Mouse (Mus musculus): ENCODE data around the gene Syne4. TPM values are rescaled to one million over a fixed set of nuclear protein-coding genes. Genes with fewer than 3 reads are reported as not detected.
A peak's percentile ranks its signal among the peaks of the same experiment; 100 is the strongest.

Gene Syne4
- polyA plus RNA-seq, 1 experiment: 41.6 TPM

- H3K36me3 ChIP-seq (ENCODE audit: control insufficient read depth, insufficient read depth, low read length, poor library complexity, severe bottlenecking): peaks cover 8% of the 10 kb centered on the region; the same call in 1 of the 2 replicates
- H3K27me3 ChIP-seq (ENCODE audit: control insufficient read depth, insufficient read depth, low read length, poor library complexity, severe bottlenecking): no peaks in the 10 kb centered on the region
- H3K4me1 ChIP-seq (ENCODE audit: control insufficient read depth, insufficient read depth, low read length): no peaks in the 10 kb centered on the region
- no peak overlapping the region for H3K27ac ChIP-seq (ENCODE audit: insufficient read depth, low read length)
- H3K9ac ChIP-seq (ENCODE audit: low read depth, poor library complexity, severe bottlenecking): no peak overlapping the region
- no peaks in the 10 kb centered on the region for H3K9me3 ChIP-seq (replicated peaks; ENCODE audit: control insufficient read depth, insufficient read depth, low read length, poor library complexity, severe bottlenecking)
- no peak overlapping the region for H3K4me3 ChIP-seq (ENCODE audit: low read depth, low read length)
- TF ChIP-seq POLR2A (IDR thresholded peaks at IDR 0.05; ENCODE audit: insufficient read depth, low read length) (no peak), CTCF (IDR thresholded peaks at IDR 0.05; ENCODE audit: low read depth, low read length) (no peak), EP300 (IDR thresholded peaks at IDR 0.05; ENCODE audit: insufficient read depth, low read depth, low read length) (no peak)
Measured at GRCm38 (mm10) chr7:30274383-30274782, 40.2 kb upstream of the Syne4 start.

- H3K36me3 ChIP-seq (ENCODE audit: control insufficient read depth, insufficient read depth, low read length, poor library complexity, severe bottlenecking): no peaks in the 10 kb centered on the region
- H3K27ac ChIP-seq (ENCODE audit: insufficient read depth, low read length): peak overlapping the region; percentile 81
- no peak overlapping the region for H3K9ac ChIP-seq (ENCODE audit: low read depth, poor library complexity, severe bottlenecking)
- peaks cover 2% of the 10 kb centered on the region for H3K4me1 ChIP-seq (ENCODE audit: control insufficient read depth, insufficient read depth, low read length)
- H3K9me3 ChIP-seq (replicated peaks; ENCODE audit: control insufficient read depth, insufficient read depth, low read length, poor library complexity, severe bottlenecking): no peaks in the 10 kb centered on the region
- no peak for TF ChIP-seq POLR2A (IDR thresholded peaks at IDR 0.05; ENCODE audit: insufficient read depth, low read length)
- H3K27me3 ChIP-seq (ENCODE audit: control insufficient read depth, insufficient read depth, low read length, poor library complexity, severe bottlenecking): no peaks in the 10 kb centered on the region
- H3K4me3 ChIP-seq (ENCODE audit: low read depth, low read length): no peak overlapping the region
Measured at GRCm38 (mm10) chr7:30278911-30279310, 35.7 kb upstream of the Syne4 start.

GRCm38 (mm10) chr7:30279536-30279935 lies 35.1 kb upstream of the Syne4 start:
- H3K9me3 ChIP-seq (replicated peaks; ENCODE audit: control insufficient read depth, insufficient read depth, low read length, poor library complexity, severe bottlenecking): no peaks in the 10 kb centered on the region
- peak overlapping the region; percentile 81 for H3K27ac ChIP-seq (ENCODE audit: insufficient read depth, low read length)
- H3K4me3 ChIP-seq (ENCODE audit: low read depth, low read length): peak overlapping the region; percentile 80
- peaks cover 2% of the 10 kb centered on the region for H3K4me1 ChIP-seq (ENCODE audit: control insufficient read depth, insufficient read depth, low read length)
- H3K36me3 ChIP-seq (ENCODE audit: control insufficient read depth, insufficient read depth, low read length, poor library complexity, severe bottlenecking): no peaks in the 10 kb centered on the region
- H3K9ac ChIP-seq (ENCODE audit: low read depth, poor library complexity, severe bottlenecking): peak overlapping the region; percentile 81
- H3K27me3 ChIP-seq (ENCODE audit: control insufficient read depth, insufficient read depth, low read length, poor library complexity, severe bottlenecking): no peaks in the 10 kb centered on the region
- no peak for TF ChIP-seq EP300 (IDR thresholded peaks at IDR 0.05; ENCODE audit: insufficient read depth, low read depth, low read length)
- no peak for TF ChIP-seq POLR2A (IDR thresholded peaks at IDR 0.05; ENCODE audit: insufficient read depth, low read length)
- no peak for TF ChIP-seq CTCF (IDR thresholded peaks at IDR 0.05; ENCODE audit: low read depth, low read length)

- H3K9ac ChIP-seq (ENCODE audit: low read depth, poor library complexity, severe bottlenecking): peak within 1 kb of the TSS; percentile 81
- peaks cover 2% of the 10 kb centered on the region for H3K4me1 ChIP-seq (ENCODE audit: control insufficient read depth, insufficient read depth, low read length)
- H3K9me3 ChIP-seq (replicated peaks; ENCODE audit: control insufficient read depth, insufficient read depth, low read length, poor library complexity, severe bottlenecking): no peaks in the 10 kb centered on the region
- H3K27me3 ChIP-seq (ENCODE audit: control insufficient read depth, insufficient read depth, low read length, poor library complexity, severe bottlenecking): no peaks in the 10 kb centered on the region
- H3K27ac ChIP-seq (ENCODE audit: insufficient read depth, low read length): peak within 1 kb of the TSS; percentile 97
- TF ChIP-seq POLR2A (IDR thresholded peaks at IDR 0.05; ENCODE audit: insufficient read depth, low read length): peak; percentile 80
- TF ChIP-seq EP300 (IDR thresholded peaks at IDR 0.05; ENCODE audit: insufficient read depth, low read depth, low read length): no peak
- H3K4me3 ChIP-seq (ENCODE audit: low read depth, low read length): peak within 1 kb of the TSS; percentile 80
- H3K36me3 ChIP-seq (ENCODE audit: control insufficient read depth, insufficient read depth, low read length, poor library complexity, severe bottlenecking): no peaks in the 10 kb centered on the region
Measured at GRCm38 (mm10) chr7:30279951-30280669, 34.5 kb upstream of the Syne4 start, which contains the start of the genes Thap8 and Wdr62. Thap8 (plus strand) TSS chr7:30280094. Wdr62 (minus strand) TSS chr7:30280419.

GRCm38 (mm10) chr7:30280670-30281138 lies 33.9 kb upstream of the Syne4 start:
- Histone ChIP-seq H3K9ac (ENCODE audit: low read depth, poor library complexity, severe bottlenecking) (peak overlapping the region; percentile 81), H3K36me3 (ENCODE audit: control insufficient read depth, insufficient read depth, low read length, poor library complexity, severe bottlenecking) (no peaks in the 10 kb centered on the region), H3K27me3 (ENCODE audit: control insufficient read depth, insufficient read depth, low read length, poor library complexity, severe bottlenecking) (no peaks in the 10 kb centered on the region), H3K9me3 (replicated peaks; ENCODE audit: control insufficient read depth, insufficient read depth, low read length, poor library complexity, severe bottlenecking) (no peaks in the 10 kb centered on the region), H3K4me1 (ENCODE audit: control insufficient read depth, insufficient read depth, low read length) (peaks cover 2% of the 10 kb centered on the region), H3K27ac (ENCODE audit: insufficient read depth, low read length) (peak overlapping the region; percentile 97), H3K4me3 (ENCODE audit: low read depth, low read length) (peak overlapping the region; percentile 73)
- TF ChIP-seq EP300 (IDR thresholded peaks at IDR 0.05; ENCODE audit: insufficient read depth, low read depth, low read length) (peak; percentile 65; the same call in 1 of the 2 replicates), CTCF (IDR thresholded peaks at IDR 0.05; ENCODE audit: low read depth, low read length) (no peak)

GRCm38 (mm10) chr7:30281522-30281921 lies 33.1 kb upstream of the Syne4 start:
- H3K4me3 ChIP-seq (ENCODE audit: low read depth, low read length): no peak overlapping the region
- H3K27ac ChIP-seq (ENCODE audit: insufficient read depth, low read length): peak overlapping the region; percentile 97

More at GRCm38 (mm10) chr7:30281522-30281921, 33.1 kb upstream of the Syne4 start:
- no peak for TF ChIP-seq POLR2A (IDR thresholded peaks at IDR 0.05; ENCODE audit: insufficient read depth, low read length)
- TF ChIP-seq CTCF (IDR thresholded peaks at IDR 0.05; ENCODE audit: low read depth, low read length): no peak
- TF ChIP-seq EP300 (IDR thresholded peaks at IDR 0.05; ENCODE audit: insufficient read depth, low read depth, low read length): no peak
- Histone ChIP-seq H3K36me3 (ENCODE audit: control insufficient read depth, insufficient read depth, low read length, poor library complexity, severe bottlenecking) (no peaks in the 10 kb centered on the region), H3K4me1 (ENCODE audit: control insufficient read depth, insufficient read depth, low read length) (peaks cover 2% of the 10 kb centered on the region), H3K9ac (ENCODE audit: low read depth, poor library complexity, severe bottlenecking) (peak overlapping the region; percentile 81), H3K27me3 (ENCODE audit: control insufficient read depth, insufficient read depth, low read length, poor library complexity, severe bottlenecking) (no peaks in the 10 kb centered on the region), H3K9me3 (replicated peaks; ENCODE audit: control insufficient read depth, insufficient read depth, low read length, poor library complexity, severe bottlenecking) (no peaks in the 10 kb centered on the region)
